Mouse (Mus musculus): ENCODE results near the gene Fam57a. TPM values are rescaled to one million over a fixed set of nuclear protein-coding genes. Genes with fewer than 3 reads are reported as not detected.

Gene Fam57a
- polyA plus RNA-seq, 1 experiment from 2014 or later = 34.2 TPM

DNA sequence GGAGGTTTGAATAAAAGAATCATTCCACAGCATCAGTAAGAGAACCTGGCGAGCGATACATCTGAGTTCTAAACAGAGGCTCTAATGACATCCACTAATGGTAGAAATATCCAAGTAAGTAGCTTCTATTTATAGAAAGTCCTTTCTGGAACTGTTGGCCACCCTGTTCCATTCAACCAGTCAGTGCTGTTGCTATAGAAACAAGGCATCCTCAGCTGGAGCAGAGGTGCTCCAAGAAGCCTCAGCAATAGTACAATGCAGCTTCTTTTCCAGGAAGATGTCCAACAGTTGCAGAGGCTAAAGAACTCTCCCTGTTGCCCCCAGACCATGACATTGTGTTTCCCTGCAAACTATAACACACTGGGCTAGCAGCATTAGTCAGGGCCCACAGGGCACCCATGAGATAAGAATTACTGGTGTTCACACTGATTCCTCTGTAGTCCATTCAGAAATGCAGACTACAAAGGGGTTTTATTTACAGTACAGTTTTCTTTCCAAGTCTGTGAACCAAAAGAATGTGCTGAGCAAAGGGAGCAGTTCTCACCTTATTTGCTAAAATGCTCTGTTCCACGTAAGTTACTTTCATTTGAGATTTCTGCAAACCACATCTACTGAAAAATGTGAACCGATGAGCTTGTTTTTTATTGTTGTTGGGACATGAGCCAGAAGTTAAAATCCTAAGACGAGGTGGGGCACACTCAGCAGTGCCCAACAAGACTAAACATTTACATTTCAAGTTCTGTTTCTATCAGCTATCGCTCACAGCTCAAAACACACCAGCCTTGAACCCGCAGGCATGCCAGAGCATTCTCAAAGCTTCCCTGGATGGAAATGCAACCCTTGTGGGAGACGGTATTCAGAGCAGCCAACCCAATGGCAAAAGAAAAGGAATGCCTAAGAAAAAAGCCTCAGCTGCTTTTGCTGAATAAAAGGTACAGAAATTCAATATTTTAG lies 31.1 kb upstream of the Fam57a start:
- ATAC-seq (ENCODE audit: low read depth) = peak; percentile 85; the same call in 1 of the 2 replicates
- no peak overlapping the region for H3K4me3 ChIP-seq (ENCODE audit: low read depth, low read length)

DNA sequence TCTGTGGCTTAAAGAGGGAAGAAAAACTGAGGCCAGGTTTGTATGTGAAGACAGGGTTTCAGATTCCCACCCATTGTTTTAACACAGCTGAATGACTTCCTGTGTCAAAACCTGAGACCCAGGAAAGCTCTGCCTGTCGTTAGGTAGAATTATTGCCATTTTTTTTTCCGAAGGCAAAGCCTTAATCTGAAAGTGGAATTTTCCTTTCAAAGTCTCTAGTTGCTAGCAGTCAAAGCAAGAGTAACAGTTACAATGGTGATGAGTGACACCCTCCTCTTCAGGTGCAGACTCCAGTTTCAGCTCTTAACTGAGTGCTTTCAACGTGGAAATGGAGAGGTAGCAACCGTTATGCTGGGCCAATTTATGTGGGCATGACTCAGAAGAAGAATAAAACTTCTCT lies 28.5 kb upstream of the Fam57a start:
- Histone ChIP-seq H3K4me2 (ENCODE audit: low read depth, low read length) (no peak overlapping the region), H3K9ac (ENCODE audit: low read depth, low read length) (no peak overlapping the region), H3K4me1 (ENCODE audit: control insufficient read depth, insufficient read depth, low read length) (peaks cover 21% of the 10 kb centered on the region; the same call in 1 of the 2 replicates), H3K36me3 (ENCODE audit: control insufficient read depth, insufficient read depth, low read length) (peaks cover 10% of the 10 kb centered on the region; the same call in 1 of the 2 replicates), H3K27ac (replicated peaks; ENCODE audit: low read depth, low read length) (peak overlapping the region; percentile 30; the same call in 1 of the 2 replicates), H3K9me3 (ENCODE audit: control insufficient read depth, low read length) (no peaks in the 10 kb centered on the region), H3K27me3 (replicated peaks; ENCODE audit: control insufficient read depth, insufficient read depth, low read length) (no peaks in the 10 kb centered on the region), H3K4me3 (ENCODE audit: low read depth, low read length) (no peak overlapping the region)
- DNase-seq (ENCODE audit: low spot score) = no peak
- no peak for ATAC-seq (ENCODE audit: low read depth)
- WGBS = 41% methylated on average over 4 of the region's 4 CpGs

More for the DNA sequence above, 31.1 kb upstream of the Fam57a start:
- WGBS = 48% methylated on average over 8 of the region's 8 CpGs
- Histone ChIP-seq H3K27me3 (replicated peaks; ENCODE audit: control insufficient read depth, insufficient read depth, low read length) (no peaks in the 10 kb centered on the region), H3K4me2 (ENCODE audit: low read depth, low read length) (peak overlapping the region; percentile 3; the same call in 1 of the 2 replicates), H3K36me3 (ENCODE audit: control insufficient read depth, insufficient read depth, low read length) (no peaks in the 10 kb centered on the region), H3K27ac (replicated peaks; ENCODE audit: low read depth, low read length) (peak overlapping the region; percentile 71), H3K9me3 (ENCODE audit: control insufficient read depth, low read length) (no peaks in the 10 kb centered on the region), H3K4me1 (ENCODE audit: control insufficient read depth, insufficient read depth, low read length) (peaks cover 21% of the 10 kb centered on the region; the same call in 1 of the 2 replicates), H3K9ac (ENCODE audit: low read depth, low read length) (no peak overlapping the region)
- DNase-seq (ENCODE audit: low spot score) = peak; percentile 82

DNA sequence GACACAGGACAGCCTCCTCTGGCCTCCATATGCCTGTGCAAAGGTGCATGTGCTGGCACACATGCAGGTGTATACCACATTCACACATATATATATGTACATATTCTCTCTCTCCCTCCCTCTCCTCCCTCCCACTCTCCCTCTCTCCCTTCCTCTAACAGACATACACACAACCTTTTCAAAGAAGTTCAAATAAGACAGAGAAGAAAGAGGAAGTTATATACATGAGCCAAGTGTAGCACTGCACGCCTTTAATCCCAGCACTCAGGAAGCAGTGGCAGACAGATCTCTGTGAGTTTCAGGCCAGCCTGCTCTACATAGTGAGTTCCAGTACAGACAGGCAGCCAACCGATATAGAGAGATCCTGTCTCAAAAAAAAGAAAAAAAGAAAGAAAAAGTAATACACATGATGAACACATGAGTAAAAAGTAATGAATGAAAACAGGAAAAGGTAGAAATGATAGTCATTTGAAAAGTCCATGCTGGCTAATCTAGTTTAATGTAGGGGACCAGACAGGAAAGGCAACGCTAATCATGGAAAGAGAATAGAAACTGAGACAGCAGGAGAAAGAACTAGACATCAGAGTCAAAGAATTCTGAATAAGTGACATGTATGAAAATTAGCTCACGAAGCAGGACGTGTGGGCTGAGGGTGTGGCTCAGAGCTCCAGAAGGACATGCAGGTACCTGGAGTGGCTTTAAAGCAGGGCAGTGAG lies 26.1 kb upstream of the Fam57a start:
- peaks cover 13% of the 10 kb centered on the region; the same call in 1 of the 2 replicates for H3K36me3 ChIP-seq (ENCODE audit: control insufficient read depth, insufficient read depth, low read length)
- no peak overlapping the region for H3K4me3 ChIP-seq (ENCODE audit: low read depth, low read length)
- H3K9me3 ChIP-seq (ENCODE audit: control insufficient read depth, low read length) = no peaks in the 10 kb centered on the region
- H3K27me3 ChIP-seq (replicated peaks; ENCODE audit: control insufficient read depth, insufficient read depth, low read length) = no peaks in the 10 kb centered on the region
- ATAC-seq (ENCODE audit: low read depth) = no peak
- no peak for DNase-seq (ENCODE audit: low spot score)
- WGBS = 79% methylated on average over 5 of the region's 5 CpGs
- no peak overlapping the region for H3K4me2 ChIP-seq (ENCODE audit: low read depth, low read length)
- H3K27ac ChIP-seq (replicated peaks; ENCODE audit: low read depth, low read length) = no peak overlapping the region
- no peak overlapping the region for H3K9ac ChIP-seq (ENCODE audit: low read depth, low read length)
- peaks cover 11% of the 10 kb centered on the region; the same call in 1 of the 2 replicates for H3K4me1 ChIP-seq (ENCODE audit: control insufficient read depth, insufficient read depth, low read length)

DNA sequence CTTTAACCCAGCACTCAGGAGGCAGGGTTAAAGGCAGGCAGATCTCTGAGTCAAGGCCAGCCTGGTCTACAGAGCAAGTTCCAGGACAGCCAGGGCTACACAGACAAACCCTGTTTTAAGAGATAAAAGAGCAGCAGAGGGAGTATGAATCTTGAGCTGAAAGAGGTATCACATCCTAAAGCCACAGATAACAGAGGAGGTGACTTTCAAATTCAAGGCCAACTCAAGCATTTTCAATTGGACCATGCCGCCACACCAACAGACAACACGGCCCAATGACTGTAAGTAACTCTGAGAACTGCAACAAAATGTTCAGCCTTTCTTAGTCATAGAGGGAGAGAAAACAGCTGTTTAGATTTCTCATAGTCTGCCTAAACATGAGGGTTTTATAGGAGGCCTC lies 25.3 kb upstream of the Fam57a start:
- Histone ChIP-seq H3K4me2 (ENCODE audit: low read depth, low read length) (no peak overlapping the region), H3K36me3 (ENCODE audit: control insufficient read depth, insufficient read depth, low read length) (peaks cover 15% of the 10 kb centered on the region; the same call in 1 of the 2 replicates), H3K27ac (replicated peaks; ENCODE audit: low read depth, low read length) (no peak overlapping the region), H3K9me3 (ENCODE audit: control insufficient read depth, low read length) (no peaks in the 10 kb centered on the region), H3K4me3 (ENCODE audit: low read depth, low read length) (no peak overlapping the region), H3K4me1 (ENCODE audit: control insufficient read depth, insufficient read depth, low read length) (peaks cover 3% of the 10 kb centered on the region; the same call in 1 of the 2 replicates), H3K27me3 (replicated peaks; ENCODE audit: control insufficient read depth, insufficient read depth, low read length) (no peaks in the 10 kb centered on the region), H3K9ac (ENCODE audit: low read depth, low read length) (no peak overlapping the region)
- no peak for DNase-seq (ENCODE audit: low spot score)
- WGBS = 90% methylated on average over 2 of the region's 2 CpGs
- no peak for ATAC-seq (ENCODE audit: low read depth)

DNA sequence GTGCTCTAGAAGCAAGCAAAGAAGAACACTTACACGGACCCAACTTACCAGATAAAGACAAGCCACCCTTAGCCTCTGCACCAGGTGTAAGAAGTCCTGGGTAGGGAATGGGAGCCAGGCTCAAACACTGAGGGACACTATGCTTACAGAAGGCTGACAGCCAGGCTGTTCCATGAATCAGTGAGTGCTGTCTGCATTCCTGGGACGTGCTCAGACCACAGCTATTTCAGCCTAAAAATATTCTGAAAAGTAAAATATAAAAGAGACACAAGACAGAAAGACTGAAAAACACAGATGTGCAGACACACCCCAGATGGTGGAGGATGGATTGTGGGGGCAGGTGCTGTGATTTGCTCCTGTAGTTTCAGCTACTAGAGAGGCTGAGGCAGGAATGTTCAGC lies 24.6 kb upstream of the Fam57a start:
- Histone ChIP-seq H3K4me2 (ENCODE audit: low read depth, low read length) (no peak overlapping the region), H3K36me3 (ENCODE audit: control insufficient read depth, insufficient read depth, low read length) (peaks cover 19% of the 10 kb centered on the region; the same call in 1 of the 2 replicates), H3K27ac (replicated peaks; ENCODE audit: low read depth, low read length) (no peak overlapping the region), H3K4me3 (ENCODE audit: low read depth, low read length) (no peak overlapping the region), H3K9me3 (ENCODE audit: control insufficient read depth, low read length) (no peaks in the 10 kb centered on the region), H3K4me1 (ENCODE audit: control insufficient read depth, insufficient read depth, low read length) (no peaks in the 10 kb centered on the region; the same call in 1 of the 2 replicates), H3K9ac (ENCODE audit: low read depth, low read length) (no peak overlapping the region), H3K27me3 (replicated peaks; ENCODE audit: control insufficient read depth, insufficient read depth, low read length) (no peaks in the 10 kb centered on the region)
- DNase-seq (ENCODE audit: low spot score) = no peak
- 65% methylated on average over 2 of the region's 2 CpGs for WGBS
- no peak for ATAC-seq (ENCODE audit: low read depth)

DNA sequence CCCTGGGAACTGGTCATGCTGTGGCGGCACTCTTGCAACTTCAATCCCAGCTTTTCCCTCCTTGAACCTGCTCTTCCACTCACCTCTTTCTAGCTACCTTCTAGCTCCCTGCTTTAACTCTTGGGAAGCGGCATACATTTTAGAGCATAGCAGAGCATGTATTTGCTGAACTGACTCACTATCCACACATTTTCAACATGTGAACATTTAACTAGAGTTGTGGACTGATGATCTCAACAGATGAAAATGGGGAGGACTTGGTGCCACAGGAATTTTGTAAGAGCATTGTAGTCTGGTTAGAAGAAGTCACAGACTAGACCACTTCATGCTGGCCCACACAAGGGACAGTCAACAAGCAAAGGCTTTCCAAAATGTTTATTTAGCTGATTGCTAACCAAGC lies 21.1 kb upstream of the Fam57a start:
- peaks cover 33% of the 10 kb centered on the region for H3K36me3 ChIP-seq (ENCODE audit: control insufficient read depth, insufficient read depth, low read length)
- H3K9ac ChIP-seq (ENCODE audit: low read depth, low read length) = no peak overlapping the region
- no peak overlapping the region for H3K27ac ChIP-seq (replicated peaks; ENCODE audit: low read depth, low read length)
- H3K4me1 ChIP-seq (ENCODE audit: control insufficient read depth, insufficient read depth, low read length) = no peaks in the 10 kb centered on the region; the same call in 1 of the 2 replicates
- H3K9me3 ChIP-seq (ENCODE audit: control insufficient read depth, low read length) = no peaks in the 10 kb centered on the region
- no peak for DNase-seq (ENCODE audit: low spot score)
- no peak for ATAC-seq (ENCODE audit: low read depth)
- 83% methylated on average over 2 of the region's 2 CpGs for WGBS
- no peak overlapping the region for H3K4me2 ChIP-seq (ENCODE audit: low read depth, low read length)
- H3K27me3 ChIP-seq (replicated peaks; ENCODE audit: control insufficient read depth, insufficient read depth, low read length) = no peaks in the 10 kb centered on the region
- no peak overlapping the region for H3K4me3 ChIP-seq (ENCODE audit: low read depth, low read length)

DNA sequence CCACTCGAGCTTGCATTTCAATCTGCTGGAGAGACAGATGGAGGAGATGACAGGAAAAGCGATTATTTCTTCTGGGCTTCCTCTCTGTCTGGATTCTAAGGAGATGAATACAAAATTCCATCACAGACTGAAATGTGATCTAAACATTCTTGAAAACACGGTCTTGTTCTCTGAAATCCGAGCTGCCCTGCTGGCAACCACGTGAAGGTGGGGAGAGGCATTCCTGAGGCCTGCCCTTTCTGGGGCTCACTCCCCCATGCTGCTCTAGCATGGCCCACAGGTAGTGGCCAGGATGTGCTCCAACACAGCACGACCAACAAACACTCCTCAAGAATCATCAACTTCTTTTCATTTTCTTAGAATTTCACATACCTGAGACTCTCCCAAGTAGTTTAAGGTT lies 19.2 kb upstream of the Fam57a start:
- H3K9ac ChIP-seq (ENCODE audit: low read depth, low read length) = no peak overlapping the region
- H3K36me3 ChIP-seq (ENCODE audit: control insufficient read depth, insufficient read depth, low read length) = peaks cover 37% of the 10 kb centered on the region
- ATAC-seq (ENCODE audit: low read depth) (peak; percentile 53; the same call in 1 of the 2 replicates), DNase-seq (ENCODE audit: low spot score) (peak; percentile 72)
- H3K27ac ChIP-seq (replicated peaks; ENCODE audit: low read depth, low read length) = 0 out of 2 replicates have a peak overlapping the region, but pooled peaks have one; percentile 35
- 28% methylated on average over 6 of the region's 6 CpGs for WGBS
- no peak overlapping the region for H3K4me2 ChIP-seq (ENCODE audit: low read depth, low read length)
- H3K27me3 ChIP-seq (replicated peaks; ENCODE audit: control insufficient read depth, insufficient read depth, low read length) = no peaks in the 10 kb centered on the region
- no peak overlapping the region for H3K4me3 ChIP-seq (ENCODE audit: low read depth, low read length)
- H3K4me1 ChIP-seq (ENCODE audit: control insufficient read depth, insufficient read depth, low read length) = no peaks in the 10 kb centered on the region; the same call in 1 of the 2 replicates
- no peaks in the 10 kb centered on the region for H3K9me3 ChIP-seq (ENCODE audit: control insufficient read depth, low read length)

DNA sequence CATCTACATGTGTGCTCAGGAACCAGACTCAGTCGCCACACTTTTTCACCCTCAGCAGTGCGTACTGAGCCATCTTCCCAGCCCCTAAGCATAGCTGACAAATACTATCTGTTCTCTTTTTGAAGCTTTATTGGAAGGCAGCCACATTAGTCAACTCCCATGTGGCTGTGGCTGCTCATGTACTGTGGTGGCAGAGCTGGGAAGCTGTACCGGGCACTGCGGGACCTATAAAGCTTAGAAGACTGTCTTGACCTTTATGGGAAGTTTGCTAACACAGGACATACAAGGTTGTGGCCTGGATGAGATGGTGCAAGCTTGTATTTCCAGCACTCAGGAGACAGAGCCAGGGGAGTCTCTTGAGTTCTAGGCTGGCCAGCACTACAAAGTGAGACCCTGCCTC lies 12.8 kb upstream of the Fam57a start:
- Histone ChIP-seq H3K27ac (replicated peaks; ENCODE audit: low read depth, low read length) (no peak overlapping the region), H3K4me3 (ENCODE audit: low read depth, low read length) (no peak overlapping the region), H3K27me3 (replicated peaks; ENCODE audit: control insufficient read depth, insufficient read depth, low read length) (no peaks in the 10 kb centered on the region), H3K4me1 (ENCODE audit: control insufficient read depth, insufficient read depth, low read length) (no peaks in the 10 kb centered on the region), H3K4me2 (ENCODE audit: low read depth, low read length) (no peak overlapping the region), H3K9me3 (ENCODE audit: control insufficient read depth, low read length) (no peaks in the 10 kb centered on the region), H3K9ac (ENCODE audit: low read depth, low read length) (no peak overlapping the region), H3K36me3 (ENCODE audit: control insufficient read depth, insufficient read depth, low read length) (peaks cover 26% of the 10 kb centered on the region)
- DNase-seq (ENCODE audit: low spot score) = no peak
- WGBS = 88% methylated on average over 4 of the region's 4 CpGs
- ATAC-seq (ENCODE audit: low read depth) = no peak

Measured in embryonic facial prominence, embryonic 14.5 days (tissue).